Mouse (Mus musculus): ENCODE measurements around the gene Pinlyp. TPM values are rescaled to one million over a fixed set of nuclear protein-coding genes. Genes with fewer than 3 reads are reported as not detected.

The Pinlyp gene
- total RNA-seq (2021) = not detected
- long read RNA-seq, experiment 1 = 0 reads
- long read RNA-seq, experiment 2 = 0 reads

DNA sequence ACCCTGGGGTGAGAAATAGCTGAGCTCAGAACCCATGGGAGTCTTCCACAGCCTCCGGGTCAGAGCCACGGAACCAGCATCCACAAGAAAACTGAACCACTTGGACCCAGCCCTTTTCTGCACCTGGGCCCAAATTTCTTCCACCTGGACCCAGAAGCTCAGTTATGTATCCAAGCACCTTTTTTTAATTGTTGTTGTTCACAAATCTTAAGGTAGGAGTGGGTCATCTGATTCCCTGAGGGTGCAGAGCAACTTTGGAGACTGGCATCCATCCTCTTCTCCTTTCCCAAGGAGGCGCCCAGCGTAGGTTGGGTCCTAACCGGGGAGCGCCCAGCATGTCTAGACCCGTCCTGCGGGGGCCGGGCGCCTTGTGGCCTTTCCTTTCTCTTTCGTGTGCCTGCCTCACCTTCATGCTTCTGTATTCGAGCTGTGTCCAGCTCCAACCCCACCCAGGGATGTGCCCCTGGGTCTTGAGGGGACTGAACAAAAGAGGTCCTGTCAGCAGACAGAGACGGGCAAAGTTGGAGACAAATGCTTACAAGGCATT is at the start of gene Pinlyp, which contains the start of gene Xrcc1:
TSS of gene Pinlyp (minus strand) at position 51 of the 547 bp plus-strand sequence.
TSS of gene Xrcc1 (plus strand) at position 222 of the 547 bp plus-strand sequence.
- peak; percentile 15 for DNase-seq

DNA sequence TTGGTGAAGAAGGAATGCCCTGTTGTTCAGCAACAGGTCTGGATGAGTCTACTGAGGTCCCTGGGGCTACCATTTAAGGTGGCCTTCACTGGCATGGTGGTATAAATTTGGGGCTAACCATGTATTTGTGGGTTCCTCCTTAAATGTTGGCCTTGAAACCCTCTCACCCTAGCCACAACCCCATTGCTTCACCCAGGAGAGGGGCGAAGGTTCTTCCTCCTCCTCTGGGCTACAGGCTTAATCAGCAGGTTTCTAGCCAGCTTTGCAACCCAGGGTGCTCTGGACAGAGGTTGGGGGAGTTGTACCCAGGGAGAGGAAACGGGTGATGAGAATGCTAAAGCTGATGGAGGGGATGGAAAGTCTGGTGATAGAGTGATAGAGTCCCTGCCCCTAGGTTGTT is 49.5 kb upstream of the Pinlyp start:
- no peak for DNase-seq

DNA sequence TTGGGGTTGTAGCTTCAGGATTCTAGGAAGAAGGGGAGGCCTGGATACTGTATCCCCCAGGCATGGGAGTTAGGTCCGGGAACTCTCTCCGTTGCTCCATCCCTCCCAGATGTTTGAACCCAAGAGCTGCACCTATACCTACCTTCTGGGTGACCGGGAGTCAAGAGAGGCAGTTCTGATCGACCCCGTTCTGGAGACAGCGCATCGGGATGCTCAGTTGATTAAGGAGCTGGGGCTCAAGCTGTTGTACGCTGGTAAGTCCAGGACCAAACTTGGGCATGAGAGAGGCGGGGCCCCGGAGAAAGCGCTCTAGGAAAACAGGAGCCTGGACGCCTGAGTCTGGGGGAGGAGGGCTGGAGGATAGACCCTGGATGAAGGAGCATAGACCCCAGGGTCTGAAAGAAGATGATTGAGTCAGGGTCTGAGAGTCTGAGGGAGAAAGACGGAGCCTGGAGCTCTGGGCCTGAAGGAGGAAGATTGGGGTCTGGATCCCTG is 48.4 kb upstream of the Pinlyp start:
- DNase-seq = no peak

DNA sequence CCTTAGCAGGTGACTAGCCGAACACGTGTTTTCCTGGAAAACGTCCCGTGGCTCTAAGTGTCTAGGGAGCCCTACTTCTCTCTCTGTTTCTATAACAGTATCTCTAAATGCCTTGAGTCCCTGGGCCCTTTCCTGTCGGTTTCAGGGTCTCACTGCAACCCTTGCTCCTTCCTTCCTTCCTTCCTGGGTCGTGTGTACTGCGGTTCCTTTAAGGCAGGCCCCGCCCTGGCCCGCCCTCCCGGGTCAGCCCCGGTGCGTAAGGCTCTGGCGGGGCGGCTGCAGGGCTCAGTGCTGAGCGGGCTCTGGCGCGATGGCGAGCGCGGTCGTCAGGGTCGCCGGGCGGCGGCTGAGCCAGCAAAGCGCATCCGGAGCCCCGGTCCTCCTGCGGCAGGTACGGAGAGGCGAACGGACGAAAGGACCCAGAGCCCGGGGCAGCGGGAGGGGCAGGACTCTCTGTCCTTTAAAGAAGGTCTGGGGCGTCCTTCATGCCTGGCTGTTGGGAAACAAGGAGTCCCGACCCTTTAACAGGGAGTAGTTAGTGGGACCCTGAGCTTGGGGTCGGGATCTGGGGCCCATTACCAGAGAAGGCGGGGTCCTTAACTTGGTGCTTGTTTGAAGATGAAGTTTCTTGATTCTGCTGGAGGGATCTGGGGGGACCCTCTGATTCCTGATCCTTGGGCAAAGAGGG is 47.8 kb upstream of the Pinlyp start:
- peak; percentile 74 for DNase-seq

DNA sequence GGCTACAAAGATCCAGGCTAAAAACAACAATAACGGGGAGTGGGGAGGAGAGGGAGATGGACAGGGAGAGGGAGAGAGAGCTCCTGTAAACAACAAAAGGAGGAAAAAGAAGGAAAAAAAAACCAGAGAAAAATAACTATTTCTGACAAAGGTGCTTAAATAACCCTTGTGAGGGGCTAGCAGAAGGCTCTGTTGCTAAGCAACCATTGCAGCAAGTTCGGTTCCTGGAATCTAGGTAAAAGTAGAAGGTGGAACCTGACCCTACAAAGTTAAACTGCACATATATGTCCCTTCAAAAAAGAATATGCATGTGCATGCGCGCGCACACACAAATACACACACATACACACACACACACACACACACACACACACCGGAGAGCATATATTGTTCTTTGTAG is 46.9 kb upstream of the Pinlyp start:
- DNase-seq = no peak

DNA sequence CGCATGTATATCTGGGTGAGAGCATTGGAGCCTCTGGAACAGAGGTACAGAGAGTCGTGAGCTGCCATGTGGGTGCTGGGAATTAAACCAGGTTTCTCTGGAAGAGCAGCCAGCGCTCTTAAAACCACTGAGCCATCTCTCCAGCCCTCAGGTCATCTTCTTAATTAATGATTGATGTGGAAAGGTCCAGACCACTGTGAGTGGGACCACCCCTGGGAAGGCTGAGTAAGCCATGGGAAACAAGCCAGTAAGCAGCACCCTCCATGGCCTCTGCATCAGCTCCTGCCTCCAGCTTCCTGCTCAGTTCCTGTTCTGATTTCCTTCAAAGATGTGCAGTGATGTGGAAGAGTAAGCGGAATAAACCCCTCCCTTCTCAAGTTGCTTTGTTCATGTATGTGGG is 46.2 kb upstream of the Pinlyp start:
- no peak for DNase-seq

DNA sequence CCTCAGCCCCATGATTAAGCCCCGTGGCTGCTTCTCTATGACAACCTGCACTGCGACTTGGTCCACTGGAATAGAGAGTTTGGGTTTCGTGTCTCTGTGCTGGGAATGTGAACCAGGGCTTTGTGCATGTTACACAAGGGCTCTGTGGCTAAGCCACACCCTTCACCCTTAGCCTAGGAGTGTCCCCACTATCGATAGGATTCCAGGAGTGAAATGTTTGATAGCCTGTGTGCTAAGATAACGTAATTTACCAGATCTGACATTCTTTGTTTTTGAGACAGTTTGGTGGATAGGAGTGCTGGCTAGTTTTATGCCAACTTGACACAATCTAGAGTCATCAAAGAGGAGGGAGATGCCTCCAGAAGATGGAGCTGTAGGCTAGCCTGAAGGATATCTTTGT is 45.8 kb upstream of the Pinlyp start:
- DNase-seq = no peak

DNA sequence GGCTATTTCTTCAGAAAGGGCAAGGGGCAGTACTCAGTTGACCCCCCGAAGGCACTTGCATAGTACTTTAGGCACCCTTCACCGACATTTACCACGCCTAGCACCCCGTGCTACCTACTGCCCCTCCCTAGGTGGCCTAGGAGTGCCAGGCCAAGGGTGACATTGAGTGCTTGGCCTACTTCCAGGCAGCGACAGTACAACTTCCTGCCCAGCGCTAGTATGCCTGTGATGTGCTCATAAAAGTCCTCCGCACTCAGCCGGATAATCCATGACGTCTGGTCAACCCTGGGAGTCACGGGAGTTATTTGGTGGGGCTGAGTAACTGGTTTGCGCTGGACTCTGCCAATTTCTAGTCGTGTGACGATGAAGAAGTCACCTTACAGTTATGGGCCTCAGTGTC is 42.4 kb upstream of the Pinlyp start:
- no peak for DNase-seq

DNA sequence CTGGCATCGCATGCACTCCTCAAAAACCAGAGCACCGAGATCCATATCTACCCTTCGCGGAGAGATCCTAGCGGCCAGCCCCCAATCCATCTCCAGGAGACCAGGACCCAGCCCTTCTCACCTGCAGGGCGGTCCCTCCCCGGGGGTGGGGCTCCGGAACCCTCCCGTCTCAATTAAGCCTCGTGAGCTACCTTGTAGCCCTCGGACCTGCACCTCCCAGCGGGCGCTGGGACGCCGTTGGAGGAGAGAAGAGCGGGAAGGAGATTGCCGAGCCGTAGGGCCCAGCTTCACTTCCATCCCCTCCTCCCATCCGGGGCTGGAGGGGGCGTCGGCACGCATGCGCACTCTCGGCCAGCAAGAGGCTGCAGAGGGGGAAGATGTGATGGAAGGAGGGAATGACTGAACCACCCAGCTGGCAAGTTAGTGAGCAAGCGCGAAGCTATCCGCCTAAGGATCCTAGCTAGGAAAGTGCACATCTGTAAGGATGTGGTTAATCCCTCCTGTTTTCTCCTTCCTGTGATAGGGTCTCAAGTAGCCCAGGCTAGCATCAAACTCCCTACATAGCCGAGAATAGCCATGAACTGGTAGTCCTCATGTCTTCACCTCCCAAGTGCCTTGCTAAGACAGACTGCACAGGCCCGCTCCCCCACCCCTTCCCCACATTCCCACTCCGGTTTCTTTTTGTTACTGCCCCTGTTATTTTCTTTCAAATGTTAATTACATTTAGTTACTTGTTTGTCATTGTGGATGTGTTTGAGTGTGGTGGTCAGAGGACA is 41.6 kb upstream of the Pinlyp start, which contains the start of the genes Ethe1 and Zfp575:
TSS of gene Ethe1 (plus strand) at position 214 of the 776 bp plus-strand sequence.
TSS of gene Zfp575 (minus strand) at position 312 of the 776 bp plus-strand sequence.
- peak; percentile 74 for DNase-seq

DNA sequence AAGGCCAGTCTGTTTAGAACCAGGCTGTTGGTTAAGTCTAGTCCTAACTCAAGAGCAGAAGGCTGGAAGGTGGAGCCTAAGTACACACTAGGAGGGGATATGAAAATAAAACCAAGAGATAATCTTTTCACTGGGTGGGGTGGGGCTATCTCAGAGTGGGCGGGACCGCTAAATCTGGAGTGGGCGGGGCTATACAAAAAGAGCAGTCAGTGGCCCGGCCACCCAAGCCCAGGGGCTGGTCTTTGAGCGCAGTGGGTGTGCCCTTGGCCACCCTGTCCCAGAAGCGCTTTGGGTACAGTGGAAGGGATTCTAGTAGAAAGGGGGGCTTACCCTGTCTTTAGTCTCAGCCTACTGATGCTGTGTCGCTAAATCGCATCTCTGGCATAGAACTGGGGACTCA is 40.9 kb upstream of the Pinlyp start:
- no peak for DNase-seq

DNA sequence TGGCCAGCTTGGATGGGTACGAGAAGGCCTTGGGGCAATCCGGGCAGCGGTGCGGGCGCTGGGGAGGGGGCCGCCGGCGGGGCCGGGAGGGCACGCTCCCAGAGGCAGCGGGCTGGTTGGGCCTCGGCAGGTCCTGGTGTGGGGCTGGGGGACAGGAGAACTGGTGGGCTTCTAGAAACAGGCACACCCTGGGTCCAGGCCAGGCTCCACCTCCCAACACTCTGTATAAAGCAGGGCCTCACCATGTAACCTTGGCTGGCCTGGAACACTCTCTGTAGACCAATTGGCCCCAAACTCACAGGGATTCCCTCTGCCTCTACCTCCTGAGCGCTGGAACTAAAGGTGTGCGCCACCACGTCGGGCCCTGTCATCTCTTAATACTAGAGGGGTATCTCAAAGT is 40.1 kb upstream of the Pinlyp start:
- DNase-seq = no peak

DNA sequence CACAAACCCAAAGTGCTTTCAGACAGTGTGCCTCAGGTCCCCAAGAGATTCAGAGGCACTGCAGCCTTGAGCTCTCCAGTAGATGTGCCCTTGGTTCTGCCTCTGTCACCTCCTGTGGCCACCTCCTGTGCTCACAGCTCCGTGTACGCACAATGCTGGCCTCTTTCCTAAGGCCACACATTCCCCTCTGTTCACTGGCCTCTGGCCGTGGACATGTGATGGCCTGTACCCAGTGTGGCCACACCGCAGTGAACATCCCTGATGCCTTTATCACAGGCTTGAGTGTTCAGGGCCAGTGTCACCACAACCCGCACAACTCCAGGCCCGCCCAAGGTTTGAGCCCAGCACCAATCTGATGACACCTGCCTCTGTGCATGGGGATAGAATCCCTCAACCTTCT is 39.0 kb upstream of the Pinlyp start:
- DNase-seq = no peak

DNA sequence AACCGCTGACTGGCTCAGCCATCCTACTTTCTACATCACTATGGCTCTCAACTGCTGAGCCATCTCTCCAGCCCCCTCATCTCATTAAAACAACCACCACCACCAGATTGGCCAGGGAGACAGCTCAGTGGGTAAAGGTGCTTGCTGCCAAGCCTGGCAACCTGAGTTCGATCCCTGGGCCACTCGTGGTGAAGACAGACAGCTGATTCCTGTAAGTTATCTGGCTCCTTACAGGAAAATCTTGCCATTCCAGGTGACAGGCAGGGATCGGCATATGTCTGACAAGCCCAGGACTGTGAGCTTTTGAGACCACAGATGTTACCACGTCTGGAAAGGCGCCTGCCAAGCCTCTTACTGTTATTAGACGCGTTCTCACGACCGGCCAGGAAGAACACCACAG is 31.9 kb upstream of the Pinlyp start:
- DNase-seq = no peak

DNA sequence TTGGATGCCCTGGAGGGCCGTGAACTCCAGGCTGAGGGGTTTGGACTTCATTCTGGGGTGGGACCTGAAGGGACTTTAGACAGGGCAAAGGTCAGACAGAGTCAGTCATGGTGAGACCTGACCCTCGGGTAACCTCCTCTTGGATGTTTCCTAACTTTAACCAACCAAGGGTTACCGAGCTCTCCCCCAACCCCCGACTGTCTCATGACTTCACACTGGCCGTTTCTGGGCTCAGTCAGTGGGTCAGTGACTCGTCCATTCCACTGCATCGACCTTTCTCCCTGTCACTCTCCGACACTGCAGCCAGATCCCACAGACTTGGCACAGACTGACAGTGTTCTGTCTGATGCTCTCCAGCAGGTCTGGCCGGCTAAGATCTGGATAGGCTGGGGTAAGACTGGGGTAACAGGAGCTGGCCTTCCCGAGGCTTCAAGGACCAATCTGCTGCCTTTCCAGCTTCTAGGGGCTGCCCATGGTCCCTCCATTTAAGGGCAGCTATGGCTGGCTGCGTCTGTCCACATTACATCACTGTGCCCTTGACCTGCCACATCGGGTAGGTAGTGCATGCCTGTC is 28.4 kb upstream of the Pinlyp start:
- DNase-seq = no peak

DNA sequence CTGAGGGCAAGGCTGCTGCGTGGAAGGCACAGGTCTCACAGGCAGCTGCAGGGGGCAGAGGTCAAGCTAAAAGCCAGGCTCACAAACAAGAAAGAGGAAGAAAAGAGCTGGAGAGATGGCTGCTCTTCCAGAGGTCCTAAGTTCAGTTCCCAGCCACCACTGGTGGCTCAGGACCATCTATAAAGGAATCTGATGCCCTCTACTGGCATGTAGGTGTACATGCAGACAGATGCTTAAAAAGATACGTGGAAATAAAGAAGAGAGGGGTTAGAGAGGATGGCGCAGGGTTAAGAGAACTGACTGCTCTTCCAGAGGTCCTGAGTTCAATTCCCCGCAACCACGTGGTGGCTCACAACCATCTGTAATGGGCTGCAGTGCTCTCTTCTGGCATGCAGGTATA is 26.5 kb upstream of the Pinlyp start:
- DNase-seq = no peak

DNA sequence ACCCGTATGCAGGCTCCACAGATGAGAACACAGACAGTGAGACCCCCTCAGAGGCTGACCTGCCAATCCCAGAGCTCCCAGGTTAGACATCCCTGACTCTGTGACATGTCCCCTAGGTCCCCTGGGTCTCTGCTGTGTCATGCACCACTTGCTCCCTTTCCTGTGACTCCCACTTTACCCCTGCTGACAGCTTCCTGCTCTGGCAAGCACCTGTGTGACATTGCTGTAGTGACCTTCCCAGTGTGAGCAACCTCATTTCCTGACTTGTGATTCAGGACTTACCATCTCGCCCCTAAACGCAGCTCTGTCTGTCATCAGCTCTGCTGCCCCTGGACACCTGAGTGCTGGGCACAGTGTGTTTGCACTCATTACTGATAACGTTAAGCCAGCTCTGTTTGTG is 25.2 kb upstream of the Pinlyp start:
- no peak for DNase-seq

DNA sequence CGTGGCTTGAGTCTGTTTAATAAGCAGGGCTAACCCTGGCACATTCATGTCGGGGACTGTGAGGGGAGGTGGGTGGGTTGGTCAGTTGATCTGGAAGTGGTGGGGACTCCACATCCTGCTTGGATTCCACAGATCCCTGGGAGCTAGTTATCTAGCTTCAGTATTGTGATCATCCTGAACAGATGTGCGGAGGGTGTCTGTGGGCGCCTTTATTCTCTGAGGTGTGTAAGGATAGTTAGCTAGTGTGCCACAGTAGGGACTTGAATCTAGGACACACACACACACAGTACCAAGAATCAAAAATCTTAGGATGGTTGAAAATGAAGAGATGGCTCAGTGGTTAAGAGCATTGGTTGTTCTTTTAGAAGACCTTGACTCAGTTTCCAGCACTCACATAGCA is 22.6 kb upstream of the Pinlyp start:
- no peak for DNase-seq

DNA sequence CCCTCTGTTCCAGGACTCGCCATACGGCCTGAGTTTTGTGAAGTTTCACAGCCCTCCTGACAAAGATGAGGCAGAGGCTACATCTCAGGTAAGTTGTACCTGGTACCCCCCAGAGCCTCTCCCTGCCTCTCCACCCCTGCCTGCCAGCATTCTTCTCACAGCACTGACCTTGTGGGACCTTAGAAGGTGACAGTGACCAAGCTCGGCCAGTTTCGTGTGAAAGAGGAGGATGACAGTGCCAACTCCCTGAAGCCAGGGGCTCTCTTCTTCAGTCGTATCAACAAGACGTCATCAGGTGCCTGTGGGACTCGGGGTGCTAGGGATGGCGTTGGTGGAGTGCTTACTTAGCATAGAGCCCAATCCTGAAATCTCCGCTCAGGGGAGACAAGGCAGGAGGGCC is 20.3 kb upstream of the Pinlyp start:
- DNase-seq = no peak

DNA sequence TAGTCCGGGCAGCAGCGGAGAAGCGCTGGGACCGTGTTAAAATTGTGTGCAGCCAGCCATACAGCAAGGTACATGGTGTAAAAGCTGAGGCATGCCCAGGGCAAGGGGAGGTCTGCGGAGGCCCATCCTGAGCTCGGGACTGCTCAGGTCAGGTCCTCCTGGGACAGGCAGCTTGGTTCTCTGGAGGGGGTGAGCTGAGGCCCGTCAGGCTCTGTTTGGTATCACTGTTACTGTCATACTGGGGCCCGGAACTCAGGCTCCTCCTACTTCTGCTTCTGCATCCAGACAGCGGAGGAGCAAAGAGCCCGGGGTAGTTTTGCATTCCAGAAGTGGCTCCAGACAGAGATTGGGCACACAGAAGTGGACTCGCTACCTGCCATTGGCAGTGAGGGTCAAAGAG is 19.7 kb upstream of the Pinlyp start:
- no peak for DNase-seq

DNA sequence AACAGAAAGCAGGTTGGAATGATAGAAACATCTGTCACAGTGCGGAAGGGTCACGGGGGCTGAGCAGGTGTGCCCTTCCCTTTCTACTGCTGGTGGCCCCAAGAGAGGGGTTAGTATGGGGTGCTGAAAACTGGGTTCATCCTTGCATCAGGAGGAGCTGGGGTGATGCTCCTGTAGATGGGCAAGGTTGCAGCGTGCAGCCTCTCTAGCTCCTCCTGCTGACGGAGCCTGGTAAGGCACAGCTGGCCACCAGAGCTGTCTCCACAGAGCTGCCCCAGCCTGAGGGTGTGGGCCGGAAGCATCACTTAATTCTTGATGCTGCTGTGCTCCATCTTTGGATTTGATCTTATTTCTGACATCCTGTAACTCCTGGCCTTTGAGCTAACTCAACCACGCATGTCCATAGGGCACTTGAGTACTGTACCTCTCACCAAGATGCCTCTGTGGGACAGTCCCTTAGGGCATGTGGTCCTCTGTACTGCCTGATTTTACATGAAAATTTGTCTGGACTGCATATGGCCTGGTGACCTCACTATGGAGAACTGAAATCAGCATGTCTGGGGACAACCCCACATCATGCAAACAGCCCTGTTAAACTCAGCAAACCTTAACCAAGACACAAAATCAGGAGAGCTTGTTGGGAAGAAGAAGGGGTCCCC is 18.8 kb upstream of the Pinlyp start:
- peak; percentile 87 for DNase-seq

DNA sequence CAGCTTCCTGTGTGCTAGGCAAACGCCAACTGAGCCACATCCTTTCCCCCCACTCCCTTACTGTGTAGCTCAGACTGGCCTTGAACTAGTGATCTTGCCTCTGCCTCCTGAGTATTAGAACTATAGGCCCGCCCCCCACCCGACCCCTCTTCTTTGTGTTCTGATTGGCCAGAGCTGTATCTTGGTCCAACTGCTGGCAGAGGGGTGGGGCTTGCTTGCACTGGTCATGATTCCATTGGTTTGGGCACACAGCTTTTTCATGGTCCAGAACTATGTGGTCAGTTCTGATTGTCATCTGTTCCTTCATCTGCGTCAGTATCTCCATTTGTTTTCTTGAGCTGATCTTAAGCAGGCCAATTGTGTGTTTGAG is 17.9 kb upstream of the Pinlyp start:
- DNase-seq = no peak

DNA sequence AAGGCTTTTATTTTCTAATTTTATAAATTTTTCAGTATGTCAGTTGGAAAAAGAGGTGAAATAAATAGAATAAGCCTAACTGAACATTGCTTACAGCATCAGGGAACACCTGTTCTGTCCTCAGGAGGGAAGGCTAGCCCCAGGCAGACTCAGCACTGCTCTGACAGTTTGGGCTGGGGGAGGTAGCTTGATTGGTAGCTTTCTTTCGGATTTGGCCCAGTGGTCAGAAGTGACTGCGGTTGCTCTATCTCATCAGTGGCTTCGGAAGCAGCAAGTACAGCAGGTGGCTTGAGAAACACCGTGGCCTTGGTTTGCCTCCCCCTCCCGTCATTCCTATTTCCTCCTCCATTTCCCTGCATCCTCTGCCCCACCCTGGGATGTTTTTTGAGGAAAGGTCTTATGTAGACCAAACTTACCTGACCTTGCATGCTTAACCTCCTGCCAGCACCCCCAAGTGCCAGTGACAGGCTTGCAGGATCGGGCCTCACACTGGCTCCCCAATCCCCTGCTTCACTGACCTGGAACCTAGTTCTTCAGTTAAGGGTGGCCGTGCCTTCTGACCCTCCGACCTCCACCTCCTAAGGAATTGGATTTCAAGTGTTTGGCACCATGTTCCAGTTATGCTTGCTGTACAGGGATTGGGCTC is 17.4 kb upstream of the Pinlyp start:
- DNase-seq = no peak

Measured in gastrocnemius, postnatal 10 days (tissue).